Mouse (Mus musculus): ENCODE measurements around the gene 9530077C05Rik. TPM values are rescaled to one million over a fixed set of nuclear protein-coding genes. Genes with fewer than 3 reads are reported as not detected.

The 9530077C05Rik gene
- polyA plus RNA-seq, 1 experiment from 2014 or later = 11.8 TPM

Other genes with a start within 250 kb of the 9530077C05Rik start
- gene Zfp872, start 223.4 kb upstream of the 9530077C05Rik start, polyA plus RNA-seq (2016; fragmentation: Nextera tagmentation; extraction: Ambion mirVana) = 0.12 and 0.24 TPM in 2 replicates
- gene Zfp809, start 185.8 kb upstream of the 9530077C05Rik start, polyA plus RNA-seq (2016; fragmentation: Nextera tagmentation; extraction: Ambion mirVana) = 12.2 and 12.7 TPM in 2 replicates
- 7.5 and 7.6 TPM in 2 replicates for gene Zfp599, start 151.6 kb upstream of the 9530077C05Rik start, polyA plus RNA-seq (2016; fragmentation: Nextera tagmentation; extraction: Ambion mirVana)
- 37.3 and 40.5 TPM in 2 replicates for gene Zfp810, start 103.9 kb upstream of the 9530077C05Rik start, polyA plus RNA-seq (2016; fragmentation: Nextera tagmentation; extraction: Ambion mirVana)
- gene Anln, start 22.3 kb upstream of the 9530077C05Rik start, polyA plus RNA-seq (2016; fragmentation: Nextera tagmentation; extraction: Ambion mirVana) = 32.4 and 33.7 TPM in 2 replicates
- gene Gm17545, start 42.8 kb downstream of the 9530077C05Rik start, polyA plus RNA-seq (2016; fragmentation: Nextera tagmentation; extraction: Ambion mirVana) = not detected in 2 replicates
- 53.3 and 59.3 TPM in 2 replicates for gene Rp9, start 58.2 kb downstream of the 9530077C05Rik start, polyA plus RNA-seq (2016; fragmentation: Nextera tagmentation; extraction: Ambion mirVana)
- gene Bbs9, start 64.2 kb downstream of the 9530077C05Rik start, polyA plus RNA-seq (2016; fragmentation: Nextera tagmentation; extraction: Ambion mirVana) = 18.4 and 19.1 TPM in 2 replicates

Data from midbrain, embryonic 12.5 days (tissue).